Mouse (Mus musculus): ENCODE measurements around the gene Rnaseh2c.

DNA sequence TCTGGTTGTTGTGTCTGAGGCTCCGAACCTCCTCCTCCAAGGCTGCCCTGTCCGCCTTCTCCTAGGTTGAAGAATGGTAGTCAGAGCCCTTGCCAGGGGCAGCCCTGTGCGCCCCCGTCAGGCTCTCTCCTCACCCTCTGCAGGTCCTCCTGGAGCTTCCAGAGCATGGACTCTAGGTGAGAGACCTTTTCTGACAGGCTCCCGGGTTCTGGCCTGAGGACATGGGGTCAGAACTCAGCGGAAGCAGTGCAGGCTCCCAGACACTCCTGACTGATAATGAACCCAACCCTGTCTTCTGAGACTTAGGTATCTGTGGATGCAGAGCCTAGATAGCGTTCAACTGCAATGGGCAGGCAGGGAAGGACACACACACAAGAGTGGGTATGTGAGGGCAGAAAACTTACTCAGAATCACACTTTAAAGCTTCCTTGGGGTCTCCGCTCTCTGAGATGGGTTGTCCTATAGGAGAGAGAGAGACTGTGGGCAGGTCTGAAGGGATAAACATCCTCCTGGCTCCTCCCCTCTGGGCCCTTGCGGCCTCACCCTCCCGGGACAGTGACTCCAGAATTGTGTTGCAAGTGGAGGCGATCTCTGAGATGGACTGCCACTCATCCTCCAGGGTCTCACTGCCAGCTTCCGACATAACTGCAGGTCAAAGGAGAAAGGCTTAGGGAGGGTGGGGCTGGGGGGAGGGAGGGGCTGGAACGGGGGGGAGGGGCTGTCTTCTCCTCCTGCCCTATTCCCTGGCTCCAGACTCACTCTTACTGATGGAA, 50.0 kb downstream of the Rnaseh2c start:
- TF ChIP-seq CTCF (IDR thresholded peaks at IDR 0.05; ENCODE audit: low read depth, low read length) (no peak), EP300 (IDR thresholded peaks at IDR 0.05; ENCODE audit: insufficient read depth, low read depth, low read length) (no peak), POLR2A (IDR thresholded peaks at IDR 0.05; ENCODE audit: insufficient read depth, low read length) (no peak)
